Mouse (Mus musculus) MEL (cell line): ENCODE data around the gene Ccdc107. TPM values are rescaled to one million over a fixed set of nuclear protein-coding genes. Genes with fewer than 3 reads are reported as not detected.

Experiments used
- DNase-seq: peaks from one replicate; pipeline ENCODE4 v3.0.0; 2011; ENCODE audit warnings: low read depth, low spot score
- H3K27ac ChIP-seq: 2 replicates; pipeline ENCODE4 v1.5.1; 2012; ENCODE audit warnings: low read depth, mild to moderate bottlenecking, control low read depth, low read length, moderate library complexity; ENCODE audit not compliant: control insufficient read depth
- H3K27me3 ChIP-seq, 2 experiments: fragments of 150-350 bp in 1 of 2; sonication (generic) in 1 of 2; 2 replicates each; pipeline ENCODE4 v1.6.1; 2012; ENCODE audit warnings: low read length in 2 of 2, mild to moderate bottlenecking in 2 of 2, improper control_type of control experiment in 1 of 2, moderate library complexity in 1 of 2; ENCODE audit not compliant: insufficient read depth in 2 of 2, control insufficient read depth in 1 of 2
- H3K36me3 ChIP-seq, 2 experiments: 2 replicates each; pipeline ENCODE4 v1.6.1; 2012 to 2014; ENCODE audit warnings: low read length in 2 of 2, improper control_type of control experiment in 1 of 2, inconsistent platforms in 1 of 2, mild to moderate bottlenecking in 1 of 2; ENCODE audit not compliant: insufficient read depth in 2 of 2, control insufficient read depth in 1 of 2
- H3K4me1 ChIP-seq, 2 experiments: fragments of 150-350 bp in 1 of 2; sonication (generic) in 1 of 2; 2 replicates each; pipeline ENCODE4 v1.6.1; 2012; ENCODE audit warnings: low read length in 2 of 2, improper control_type of control experiment in 1 of 2, mild to moderate bottlenecking in 1 of 2; ENCODE audit not compliant: insufficient read depth in 2 of 2, control insufficient read depth in 1 of 2
- H3K4me3 ChIP-seq, 2 experiments: fragments of 150-350 bp in 1 of 2; sonication (generic) in 1 of 2; 2 replicates each; pipeline ENCODE4 v1.5.1; 2012; ENCODE audit warnings: low read depth in 2 of 2, low read length in 2 of 2, mild to moderate bottlenecking in 2 of 2, moderate library complexity in 2 of 2, control low read depth in 1 of 2, improper control_type of control experiment in 1 of 2; ENCODE audit not compliant: control insufficient read depth in 1 of 2, insufficient read depth in 1 of 2
- H3K79me2 ChIP-seq: 2 replicates; pipeline ENCODE4 v1.6.1; 2012; ENCODE audit warnings: mild to moderate bottlenecking, low read length, moderate library complexity; ENCODE audit not compliant: control insufficient read depth, poor library complexity, insufficient read depth
- H3K9ac ChIP-seq: 2 replicates; pipeline ENCODE4 v1.6.1; 2012; ENCODE audit warnings: low read depth, mild to moderate bottlenecking, control low read depth, low read length, moderate library complexity; ENCODE audit not compliant: control insufficient read depth, poor library complexity, severe bottlenecking
- H3K9me3 ChIP-seq: fragments of 150-350 bp; sonication (generic); replicated peaks from 2 replicates; pipeline ENCODE4 v1.6.1; 2012; ENCODE audit warnings: mild to moderate bottlenecking, low read length, improper control_type of control experiment, moderate library complexity; ENCODE audit not compliant: insufficient read depth
- E2F4 ChIP-seq: IDR thresholded peaks from 2 replicates; pipeline ENCODE4 v1.6.1; 2011; ENCODE audit warnings: low read depth, low read length, improper control_type of control experiment, borderline replicate concordance
- ELF1 ChIP-seq: IDR thresholded peaks from 2 replicates; pipeline ENCODE4 v1.6.1; 2014; ENCODE audit warnings: low read depth, mild to moderate bottlenecking, inconsistent platforms, low read length, improper control_type of control experiment, moderate library complexity
- ETS1 ChIP-seq: IDR thresholded peaks from 2 replicates; pipeline ENCODE4 v1.6.1; 2012; ENCODE audit warnings: low read depth, mild to moderate bottlenecking, inconsistent platforms, low read length, improper control_type of control experiment, moderate library complexity
- GATA1 ChIP-seq: IDR thresholded peaks from 2 replicates; pipeline ENCODE4 v1.6.1; 2011; ENCODE audit warnings: low read depth, low read length, improper control_type of control experiment
- HCFC1 ChIP-seq: IDR thresholded peaks from 2 replicates; pipeline ENCODE4 v1.6.1; 2012; ENCODE audit warnings: low read depth, mild to moderate bottlenecking, inconsistent platforms, low read length, improper control_type of control experiment, moderate library complexity
- KAT2A ChIP-seq: conservative IDR thresholded peaks from 2 replicates; pipeline ENCODE4 v1.6.1; 2012; ENCODE audit warnings: low read depth, low read length, improper control_type of control experiment, inconsistent platforms
- MAZ ChIP-seq: IDR thresholded peaks from 2 replicates; pipeline ENCODE4 v1.6.1; 2012; ENCODE audit warnings: low read depth, mild to moderate bottlenecking, inconsistent platforms, low read length, improper control_type of control experiment
- MEF2A ChIP-seq: IDR thresholded peaks from 2 replicates; pipeline ENCODE4 v1.6.1; 2014; ENCODE audit warnings: low read depth, mild to moderate bottlenecking, inconsistent platforms, low read length, improper control_type of control experiment; ENCODE audit not compliant: poor library complexity, insufficient replicate concordance, severe bottlenecking; ENCODE audit errors: extremely low read depth
- MXI1 ChIP-seq: IDR thresholded peaks from 2 replicates; pipeline ENCODE4 v1.6.1; 2011; ENCODE audit warnings: mild to moderate bottlenecking, low read depth, low read length, improper control_type of control experiment
- NRF1 ChIP-seq: IDR thresholded peaks from 2 replicates; pipeline ENCODE4 v1.6.1; 2014; ENCODE audit warnings: low read depth, mild to moderate bottlenecking, inconsistent platforms, low read length, improper control_type of control experiment, moderate library complexity; ENCODE audit not compliant: poor library complexity, insufficient read depth, severe bottlenecking
- POLR2A ChIP-seq, 2 experiments: IDR thresholded peaks; 2 replicates each; pipeline ENCODE4 v1.6.1; 2011 to 2012; ENCODE audit warnings: low read length in 2 of 2, mild to moderate bottlenecking in 2 of 2, control low read depth in 1 of 2, improper control_type of control experiment in 1 of 2, low read depth in 1 of 2, moderate library complexity in 1 of 2; ENCODE audit not compliant: control insufficient read depth in 1 of 2, insufficient read depth in 1 of 2, poor library complexity in 1 of 2
- POLR2AphosphoS2 ChIP-seq: IDR thresholded peaks from 2 replicates; pipeline ENCODE4 v1.6.1; 2011; ENCODE audit warnings: low read length, improper control_type of control experiment
- RAD21 ChIP-seq: IDR thresholded peaks from 2 replicates; pipeline ENCODE4 v1.6.1; 2011; ENCODE audit warnings: mild to moderate bottlenecking, low read depth, low read length, improper control_type of control experiment
- RCOR1 ChIP-seq: IDR thresholded peaks from 2 replicates; pipeline ENCODE4 v1.6.1; 2012; ENCODE audit warnings: low read depth, mild to moderate bottlenecking, inconsistent platforms, low read length, improper control_type of control experiment
- TBP ChIP-seq: IDR thresholded peaks from 2 replicates; pipeline ENCODE4 v1.8.0; 2011; ENCODE audit warnings: low read depth, low read length, improper control_type of control experiment
- UBTF ChIP-seq: IDR thresholded peaks from 2 replicates; pipeline ENCODE4 v1.6.1; 2012; ENCODE audit warnings: low read depth, mild to moderate bottlenecking, inconsistent platforms, low read length, improper control_type of control experiment, moderate library complexity, borderline replicate concordance; ENCODE audit not compliant: insufficient read depth
- USF1 ChIP-seq: IDR thresholded peaks from 2 replicates; pipeline ENCODE4 v1.6.1; 2014; ENCODE audit warnings: low read depth, mild to moderate bottlenecking, inconsistent platforms, low read length, improper control_type of control experiment, moderate library complexity
- ZNF384 ChIP-seq: IDR thresholded peaks from 2 replicates; pipeline ENCODE4 v1.6.1; 2012; ENCODE audit warnings: low read depth, mild to moderate bottlenecking, inconsistent platforms, low read length, improper control_type of control experiment
- polyA plus RNA-seq, 2 experiments: library from polyadenylated mRNA; stranded (reverse) in 1 of 2; unstranded in 1 of 2; fragments of >175 nt in 1 of 2; fragments of >200 nt in 1 of 2; gene quantifications; 2 replicates each; pipeline versions ENCODE4 v1.2.1 to v1.2.4; 2012; ENCODE audit warnings: low replicate concordance in 2 of 2, low read depth in 1 of 2; ENCODE audit not compliant: insufficient read length in 2 of 2, insufficient read depth in 1 of 2, missing spikeins in 1 of 2
- total RNA-seq: library from RNA; depleted of rRNA; stranded (reverse); fragments of 300-350 nt; gene quantifications from 2 replicates; pipeline ENCODE4 v1.2.3, GENCODE M21; 2012

Gene Ccdc107
- total and polyA plus RNA-seq, 3 experiments, result 44.3 to 56.7 TPM; not detected in 1

DNA sequence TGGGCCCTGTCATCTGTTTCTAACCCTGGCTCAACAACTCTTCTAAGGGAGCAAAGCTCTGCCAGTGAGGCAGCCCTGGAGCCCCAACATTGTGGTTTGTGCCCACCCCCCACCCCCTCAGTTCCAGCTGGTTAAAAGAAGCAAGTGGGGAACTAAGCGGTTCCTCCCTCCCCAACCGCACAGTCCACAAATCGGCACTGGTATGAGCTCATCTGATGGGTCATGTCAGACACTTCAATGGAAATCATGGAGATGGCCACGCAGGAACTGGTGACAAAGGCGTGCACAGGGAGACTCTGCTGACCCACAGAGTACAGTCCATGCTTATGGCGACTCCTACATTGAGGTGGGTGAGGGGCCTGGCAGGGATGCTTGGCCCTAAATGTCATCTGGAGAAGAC, 26.8 kb upstream of the Ccdc107 start:
- Histone ChIP-seq H3K4me1 (peaks cover 6 to 7% of the 10 kb centered on the region in 2 experiments; a peak in 2 of 4 replicates), H3K79me2 (no peaks in the 10 kb centered on the region), H3K9me3 (no peaks in the 10 kb centered on the region), H3K27me3 (no peaks in the 10 kb centered on the region), H3K27ac (no peak overlapping the region), H3K36me3 (peaks cover 0 to 5% of the 10 kb centered on the region in 2 experiments; a peak in 2 of 4 replicates), H3K4me3 (no peak overlapping the region), H3K9ac (no peak overlapping the region)
- TF ChIP-seq POLR2AphosphoS2 (no peak), E2F4 (no peak), POLR2A (IDR thresholded peaks at IDR 0.05; ENCODE audit: control insufficient read depth in 1 of 2, insufficient read depth in 1 of 2, low read depth in 1 of 2, low read length in 2 of 2, poor library complexity in 1 of 2) (no peak), ELF1 (no peak), KAT2A (no peak), MEF2A (no peak), ZNF384 (no peak), NRF1 (no peak)
- DNase-seq, result no peak

DNA sequence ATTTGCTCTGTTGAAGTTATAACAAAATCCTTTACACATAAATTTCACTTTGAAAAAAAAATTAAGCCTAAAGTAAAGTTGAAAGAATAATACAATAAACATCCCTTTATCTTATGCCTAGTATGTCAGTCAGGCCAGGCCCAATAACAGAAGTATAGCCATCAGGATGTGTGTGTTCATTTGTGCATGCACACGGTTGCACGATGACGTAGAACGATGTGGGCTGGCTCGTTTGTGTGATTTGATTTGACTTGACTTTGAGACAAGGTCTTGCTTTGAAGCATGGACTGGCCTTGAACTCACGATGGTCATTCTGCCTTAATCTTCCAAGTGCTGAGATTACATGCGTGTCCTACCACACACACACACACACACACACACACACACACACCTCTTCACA, 25.8 kb upstream of the Ccdc107 start:
- no peak for DNase-seq
- no peak overlapping the region for H3K9ac ChIP-seq
- H3K79me2 ChIP-seq, result no peaks in the 10 kb centered on the region
- no peaks in the 10 kb centered on the region for H3K27me3 ChIP-seq
- no peak overlapping the region for H3K27ac ChIP-seq
- H3K36me3 ChIP-seq, result peaks cover 0 to 5% of the 10 kb centered on the region in 2 experiments; a peak in 2 of 4 replicates
- TF ChIP-seq TBP (no peak), ETS1 (no peak), NRF1 (no peak), MXI1 (no peak), MAZ (no peak), HCFC1 (no peak), USF1 (no peak), GATA1 (no peak), UBTF (no peak), ZNF384 (no peak), RAD21 (no peak), RCOR1 (no peak)
- H3K4me1 ChIP-seq, result peaks cover 4 to 6% of the 10 kb centered on the region in 2 experiments; a peak in 1 of 4 replicates
- no peaks in the 10 kb centered on the region for H3K9me3 ChIP-seq
- no peak overlapping the region for H3K4me3 ChIP-seq
